Mouse (Mus musculus) G1E (cell line): ENCODE measurements around the gene Gm17581.

Source experiments
- CTCF ChIP-seq: IDR thresholded peaks from 2 replicates; pipeline ENCODE4 v1.5.1; 2012; ENCODE audit warnings: low read depth, low read length, inconsistent platforms, mixed read lengths
- GATA1 ChIP-seq: IDR thresholded peaks from 2 replicates; pipeline ENCODE4 v1.6.1; 2012; ENCODE audit warnings: borderline replicate concordance, low read length, inconsistent platforms, mixed read lengths
- POLR2AphosphoS5 ChIP-seq: IDR thresholded peaks from 2 replicates; pipeline ENCODE4 v1.6.1; 2012; ENCODE audit warnings: low read depth, low read length, inconsistent platforms; ENCODE audit not compliant: insufficient replicate concordance
- TAL1 ChIP-seq: conservative IDR thresholded peaks from 2 replicates; pipeline ENCODE4 v1.6.1; 2012; ENCODE audit warnings: low read depth, low read length, inconsistent platforms, mixed read lengths

- no peak for TF ChIP-seq CTCF
- no peak for TF ChIP-seq POLR2AphosphoS5
- TF ChIP-seq TAL1: no peak
- no peak for TF ChIP-seq GATA1
Observed at GRCm38 (mm10) chr2:155736936-155737335, 1.3 kb upstream of the Gm17581 start.
